Mouse (Mus musculus): ENCODE measurements around the gene Stra6. TPM values are rescaled to one million over a fixed set of nuclear protein-coding genes. Genes with fewer than 3 reads are reported as not detected.

Stra6 gene
- polyA plus RNA-seq, 1 experiment: 0.42 TPM

DNA sequence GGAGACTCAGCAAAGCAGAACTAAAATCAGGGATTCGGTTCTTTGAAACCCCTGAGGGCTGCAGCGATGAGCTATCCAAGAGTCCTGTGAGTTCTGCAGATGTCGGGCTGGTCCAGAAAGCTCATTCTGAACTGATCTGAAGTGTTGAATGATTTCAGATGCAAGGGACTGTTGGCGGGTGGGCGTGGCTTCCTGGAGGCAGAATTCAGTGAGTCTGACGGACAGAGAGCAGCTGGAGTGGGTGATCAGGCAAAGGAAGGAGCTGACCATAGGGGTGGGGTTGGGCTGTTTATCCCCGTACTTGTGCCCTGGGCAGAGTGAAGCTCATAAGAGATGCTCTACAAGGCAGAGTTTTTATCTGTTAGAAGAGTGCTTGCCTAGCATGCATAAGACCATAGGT is 79.8 kb downstream of the Stra6 start:
- H3K4me3 ChIP-seq (ENCODE audit: insufficient read depth, low read length): no peak overlapping the region
- TF ChIP-seq POLR2A (IDR thresholded peaks at IDR 0.05; ENCODE audit: low read depth, low read length) (no peak), CTCF (IDR thresholded peaks at IDR 0.05; ENCODE audit: borderline replicate concordance, insufficient read depth, low read length) (no peak)
- H3K4me1 ChIP-seq (ENCODE audit: control insufficient read depth, insufficient read depth, low read length): no peaks in the 10 kb centered on the region
- H3K27ac ChIP-seq (ENCODE audit: insufficient read depth, low read length): no peak overlapping the region

DNA sequence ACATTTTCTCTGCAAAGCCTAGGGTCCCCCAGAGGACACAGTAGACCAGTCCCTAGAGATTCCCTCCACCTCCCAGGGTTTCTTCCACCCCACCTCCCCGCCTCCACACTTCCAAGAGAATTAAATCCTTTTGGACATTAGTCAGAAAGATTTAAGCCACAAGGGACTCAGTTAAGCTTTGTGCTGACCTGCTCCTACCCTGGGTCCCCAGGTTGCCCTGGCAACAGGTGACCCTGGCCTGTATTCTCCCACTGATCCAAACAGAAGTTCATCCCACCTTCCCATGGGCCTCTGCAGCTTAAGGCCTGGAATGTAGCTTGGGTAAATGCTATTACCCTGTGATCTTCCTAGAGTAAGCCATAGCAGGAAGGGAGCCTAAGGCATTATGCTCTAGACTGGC is 81.1 kb downstream of the Stra6 start:
- no peak overlapping the region for H3K4me3 ChIP-seq (ENCODE audit: insufficient read depth, low read length)
- no peaks in the 10 kb centered on the region for H3K4me1 ChIP-seq (ENCODE audit: control insufficient read depth, insufficient read depth, low read length)
- H3K27ac ChIP-seq (ENCODE audit: insufficient read depth, low read length): no peak overlapping the region
- TF ChIP-seq POLR2A (IDR thresholded peaks at IDR 0.05; ENCODE audit: low read depth, low read length) (no peak), CTCF (IDR thresholded peaks at IDR 0.05; ENCODE audit: borderline replicate concordance, insufficient read depth, low read length) (no peak)

DNA sequence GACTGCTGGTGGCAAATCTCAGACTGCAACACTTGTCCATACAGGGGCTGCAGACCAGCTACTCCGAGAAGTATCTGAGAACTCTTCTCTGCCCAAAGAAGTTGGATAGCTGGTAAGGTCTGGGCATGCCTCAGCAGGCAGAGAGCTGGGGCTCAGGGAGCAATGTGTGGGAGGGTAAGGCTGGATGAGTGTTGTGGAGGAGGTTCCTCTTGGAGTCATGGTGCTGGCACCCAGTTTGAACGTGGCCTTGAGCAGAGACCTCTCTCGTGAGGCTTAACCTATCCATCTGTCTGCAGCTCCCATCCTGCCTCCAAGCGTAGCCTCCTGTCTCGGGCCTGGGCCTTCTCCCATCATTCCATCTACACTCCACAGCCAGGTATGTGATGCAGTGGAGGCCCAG is 81.8 kb downstream of the Stra6 start:
- Histone ChIP-seq H3K27ac (ENCODE audit: insufficient read depth, low read length) (no peak overlapping the region), H3K4me3 (ENCODE audit: insufficient read depth, low read length) (no peak overlapping the region), H3K4me1 (ENCODE audit: control insufficient read depth, insufficient read depth, low read length) (no peaks in the 10 kb centered on the region)
- no peak for TF ChIP-seq CTCF (IDR thresholded peaks at IDR 0.05; ENCODE audit: borderline replicate concordance, insufficient read depth, low read length)
- TF ChIP-seq POLR2A (IDR thresholded peaks at IDR 0.05; ENCODE audit: low read depth, low read length): no peak

DNA sequence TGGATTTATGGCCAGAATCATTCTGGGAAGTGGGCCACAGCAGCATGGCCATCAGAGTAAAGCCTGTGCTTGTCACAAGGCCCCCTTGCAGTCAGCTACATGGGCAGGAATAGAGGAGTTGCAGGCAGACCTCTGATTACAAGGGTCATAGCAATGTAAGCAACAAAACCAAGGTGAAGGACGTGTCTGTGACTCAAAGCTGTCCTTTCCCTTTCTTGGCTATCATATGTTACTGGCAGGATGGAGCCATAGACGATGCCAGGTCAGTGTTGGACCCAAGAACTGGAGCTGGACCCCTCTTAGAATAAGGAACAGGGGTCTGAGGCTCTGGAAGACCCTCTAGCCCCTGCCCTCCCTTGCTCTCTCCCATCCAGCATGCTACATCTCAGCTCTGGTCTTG is 85.2 kb downstream of the Stra6 start:
- Histone ChIP-seq H3K4me3 (ENCODE audit: insufficient read depth, low read length) (no peak overlapping the region), H3K4me1 (ENCODE audit: control insufficient read depth, insufficient read depth, low read length) (no peaks in the 10 kb centered on the region), H3K27ac (ENCODE audit: insufficient read depth, low read length) (no peak overlapping the region)
- TF ChIP-seq POLR2A (IDR thresholded peaks at IDR 0.05; ENCODE audit: low read depth, low read length) (no peak), CTCF (IDR thresholded peaks at IDR 0.05; ENCODE audit: borderline replicate concordance, insufficient read depth, low read length) (no peak)

DNA sequence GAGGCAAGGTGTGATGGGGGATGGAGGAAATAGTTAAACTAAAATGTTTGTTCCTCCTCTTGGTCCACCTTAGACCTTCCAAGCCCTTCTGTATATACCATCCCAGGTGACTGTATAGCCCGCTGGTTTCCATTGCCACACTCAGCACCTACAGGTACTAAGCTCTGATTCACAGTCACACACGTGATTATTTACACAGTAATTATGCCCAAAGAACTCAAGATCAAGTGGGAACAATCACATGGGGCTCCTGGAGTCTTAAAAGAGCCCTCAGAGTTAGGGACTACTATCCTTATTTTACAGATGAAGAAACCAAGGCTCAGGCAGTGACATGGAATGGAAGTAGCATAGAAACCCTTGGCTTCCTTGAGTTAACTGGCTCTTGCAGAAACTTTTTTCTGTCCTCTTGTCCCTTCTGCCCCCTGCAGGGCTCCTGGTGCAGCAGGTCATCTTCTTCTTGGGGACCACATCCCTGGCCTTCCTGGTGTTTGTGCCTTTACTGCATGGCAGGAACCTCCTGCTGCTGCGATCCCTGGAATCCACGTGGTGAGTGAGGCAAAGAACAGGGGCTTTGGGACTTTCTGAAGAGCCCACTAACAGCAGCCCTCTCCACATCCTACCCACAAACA is 87.3 kb downstream of the Stra6 start:
- no peak overlapping the region for H3K27ac ChIP-seq (ENCODE audit: insufficient read depth, low read length)
- H3K4me3 ChIP-seq (ENCODE audit: insufficient read depth, low read length): no peak overlapping the region
- H3K4me1 ChIP-seq (ENCODE audit: control insufficient read depth, insufficient read depth, low read length): no peaks in the 10 kb centered on the region
- TF ChIP-seq CTCF (IDR thresholded peaks at IDR 0.05; ENCODE audit: borderline replicate concordance, insufficient read depth, low read length): no peak
- TF ChIP-seq POLR2A (IDR thresholded peaks at IDR 0.05; ENCODE audit: low read depth, low read length): no peak

DNA sequence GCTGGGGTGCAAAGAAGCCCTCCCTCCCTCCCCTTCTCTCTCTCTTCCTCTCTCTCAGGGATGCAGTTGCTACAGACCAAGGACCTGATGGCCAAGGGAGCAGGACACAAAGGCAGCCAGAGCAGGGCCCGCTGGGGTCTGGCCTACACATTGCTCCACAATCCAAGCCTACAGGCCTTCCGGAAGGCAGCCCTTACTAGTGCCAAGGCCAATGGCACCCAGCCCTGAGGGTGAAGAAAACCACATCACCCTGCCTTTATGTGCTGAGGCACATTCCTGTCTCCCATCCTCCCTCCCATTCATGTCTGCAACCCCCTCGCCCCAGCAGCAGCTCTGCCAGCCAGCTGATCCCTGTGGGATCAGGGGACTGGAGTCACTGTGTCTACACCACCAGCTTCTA is 89.5 kb downstream of the Stra6 start:
- TF ChIP-seq POLR2A (IDR thresholded peaks at IDR 0.05; ENCODE audit: low read depth, low read length) (no peak), CTCF (IDR thresholded peaks at IDR 0.05; ENCODE audit: borderline replicate concordance, insufficient read depth, low read length) (no peak)
- Histone ChIP-seq H3K4me1 (ENCODE audit: control insufficient read depth, insufficient read depth, low read length) (no peaks in the 10 kb centered on the region), H3K4me3 (ENCODE audit: insufficient read depth, low read length) (no peak overlapping the region), H3K27ac (ENCODE audit: insufficient read depth, low read length) (no peak overlapping the region)

DNA sequence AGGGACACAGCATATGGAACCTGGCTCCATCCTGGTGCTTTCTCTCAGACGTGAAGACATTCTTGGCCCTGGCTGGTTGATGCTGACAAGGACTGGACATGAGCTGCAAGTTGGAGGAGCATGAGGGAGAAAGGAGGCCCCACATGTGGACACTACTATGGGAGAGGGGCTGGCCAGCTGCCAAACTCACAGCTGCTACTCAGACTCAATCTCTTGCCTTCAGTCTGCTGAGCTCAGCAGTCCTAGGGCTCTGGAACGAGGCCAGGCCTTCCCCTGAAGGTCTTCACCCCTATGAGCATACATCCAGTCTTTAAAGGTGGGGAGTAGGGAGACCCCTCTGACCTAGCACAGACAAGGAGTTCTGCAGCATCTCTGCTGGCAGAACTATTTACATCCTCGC is 91.8 kb downstream of the Stra6 start:
- H3K4me1 ChIP-seq (ENCODE audit: control insufficient read depth, insufficient read depth, low read length): no peaks in the 10 kb centered on the region
- no peak overlapping the region for H3K4me3 ChIP-seq (ENCODE audit: insufficient read depth, low read length)
- H3K27ac ChIP-seq (ENCODE audit: insufficient read depth, low read length): no peak overlapping the region
- TF ChIP-seq CTCF (IDR thresholded peaks at IDR 0.05; ENCODE audit: borderline replicate concordance, insufficient read depth, low read length): no peak
- TF ChIP-seq POLR2A (IDR thresholded peaks at IDR 0.05; ENCODE audit: low read depth, low read length): no peak

DNA sequence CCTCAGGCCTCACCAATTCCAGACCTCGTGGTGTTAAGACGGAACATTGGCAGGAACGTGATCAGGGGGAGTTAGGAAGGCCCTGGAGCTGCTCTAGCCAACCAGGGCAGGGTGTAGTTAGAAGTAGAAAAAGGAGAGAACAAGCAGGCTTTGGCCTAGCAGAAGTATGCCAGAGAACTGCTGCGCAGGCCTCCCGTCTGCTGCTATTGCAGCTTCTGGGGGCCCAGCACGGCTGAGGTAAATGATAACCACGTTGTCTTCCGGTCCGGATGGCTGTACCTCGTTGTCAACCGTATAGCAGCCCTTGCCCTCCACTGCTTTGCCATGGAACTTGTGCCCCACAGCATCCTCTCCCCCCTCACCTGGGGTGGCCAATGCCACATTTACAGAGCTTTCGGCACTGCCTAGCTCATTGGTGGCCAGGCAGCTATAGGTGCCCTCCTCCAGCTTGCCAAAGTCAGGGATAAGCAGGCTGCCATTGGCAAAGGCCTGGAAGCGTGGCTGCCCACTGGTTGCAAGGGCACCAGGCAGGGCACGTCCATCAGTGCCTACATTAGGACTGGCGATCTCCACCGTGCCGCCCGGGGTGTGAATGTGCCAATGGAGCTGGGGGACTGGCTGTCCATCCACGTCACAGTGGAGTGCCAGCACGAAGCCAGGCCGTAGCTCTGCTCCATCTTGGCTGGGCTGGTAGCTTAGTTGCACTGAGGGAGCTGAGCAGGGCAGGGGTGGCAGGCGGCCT is 93.4 kb downstream of the Stra6 start:
- no peak overlapping the region for H3K4me3 ChIP-seq (ENCODE audit: insufficient read depth, low read length)
- H3K4me1 ChIP-seq (ENCODE audit: control insufficient read depth, insufficient read depth, low read length): no peaks in the 10 kb centered on the region
- no peak for TF ChIP-seq CTCF (IDR thresholded peaks at IDR 0.05; ENCODE audit: borderline replicate concordance, insufficient read depth, low read length)
- TF ChIP-seq POLR2A (IDR thresholded peaks at IDR 0.05; ENCODE audit: low read depth, low read length): no peak
- H3K27ac ChIP-seq (ENCODE audit: insufficient read depth, low read length): no peak overlapping the region

DNA sequence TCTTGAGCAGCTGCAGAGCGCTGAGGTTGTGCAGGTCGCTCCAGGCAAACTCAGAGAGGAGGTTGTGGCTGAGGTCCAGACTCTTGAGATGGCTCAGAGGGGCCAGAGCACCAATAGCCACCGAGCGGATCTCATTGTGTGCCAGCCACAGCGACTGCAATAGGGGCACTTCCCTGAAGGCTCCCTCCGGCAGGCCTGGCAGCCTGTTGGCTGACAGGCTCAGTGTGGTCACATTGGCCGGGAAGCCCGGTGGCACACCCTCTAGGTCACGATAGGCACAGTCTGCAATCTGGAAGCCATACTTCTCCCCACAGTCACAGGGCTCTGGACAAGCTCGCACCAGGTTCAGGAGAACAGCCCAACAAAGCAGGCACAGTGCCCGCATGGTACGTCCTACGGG is 94.2 kb downstream of the Stra6 start:
- Histone ChIP-seq H3K4me1 (ENCODE audit: control insufficient read depth, insufficient read depth, low read length) (no peaks in the 10 kb centered on the region), H3K4me3 (ENCODE audit: insufficient read depth, low read length) (no peak overlapping the region), H3K27ac (ENCODE audit: insufficient read depth, low read length) (peak overlapping the region; percentile 77)
- no peak for TF ChIP-seq POLR2A (IDR thresholded peaks at IDR 0.05; ENCODE audit: low read depth, low read length)
- TF ChIP-seq CTCF (IDR thresholded peaks at IDR 0.05; ENCODE audit: borderline replicate concordance, insufficient read depth, low read length): no peak

DNA sequence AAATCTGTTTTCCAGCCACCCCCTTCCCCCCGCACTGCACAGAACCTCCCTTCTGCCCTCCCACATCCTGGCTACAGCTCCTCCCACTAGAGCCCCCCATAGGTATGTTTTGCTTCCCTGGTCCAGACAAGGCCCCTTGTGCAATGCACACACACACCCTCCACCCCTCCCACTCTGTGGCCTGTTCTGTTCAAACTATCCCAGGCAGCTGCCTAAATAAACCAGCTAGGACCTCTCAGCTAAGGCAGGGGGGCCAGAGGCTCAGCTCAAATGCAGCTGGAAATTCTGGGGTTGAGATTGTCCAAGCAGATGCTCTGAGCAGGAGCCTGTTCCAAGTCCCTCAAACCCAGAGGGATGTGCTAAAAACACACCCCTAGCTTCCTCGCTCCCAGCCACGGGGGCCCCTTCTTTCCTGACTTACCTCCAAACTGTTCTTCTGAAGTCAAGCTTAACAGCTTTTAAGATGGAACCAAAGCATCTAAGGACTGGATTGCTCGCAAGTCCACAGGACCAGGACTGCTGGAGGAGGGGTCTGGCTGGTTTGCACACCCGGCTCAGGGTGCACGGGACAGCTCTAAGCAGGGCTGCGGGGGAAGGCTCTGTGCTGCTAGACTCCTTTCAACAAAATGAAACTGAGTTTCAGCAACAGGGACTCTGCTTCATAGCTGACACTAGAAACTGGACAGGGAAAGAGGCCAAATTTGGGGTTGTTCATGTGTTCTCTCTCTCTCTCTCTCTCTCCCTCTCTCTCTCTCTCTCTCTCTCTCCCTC is 95.1 kb downstream of the Stra6 start:
- Histone ChIP-seq H3K4me1 (ENCODE audit: control insufficient read depth, insufficient read depth, low read length) (0 out of 2 replicates have a peak, but pooled peaks cover 2% of the 10 kb centered on the region), H3K27ac (ENCODE audit: insufficient read depth, low read length) (peak overlapping the region; percentile 77), H3K4me3 (ENCODE audit: insufficient read depth, low read length) (no peak overlapping the region)
- TF ChIP-seq POLR2A (IDR thresholded peaks at IDR 0.05; ENCODE audit: low read depth, low read length) (peak; percentile 32; the same call in 1 of the 2 replicates), CTCF (IDR thresholded peaks at IDR 0.05; ENCODE audit: borderline replicate concordance, insufficient read depth, low read length) (no peak)
